Mouse (Mus musculus) macrophage (primary cell): ENCODE results near the gene Pacrg. TPM values are rescaled to one million over a fixed set of nuclear protein-coding genes. Genes with fewer than 3 reads are reported as not detected.

Experiments used
- H3K27ac ChIP-seq: fragments of 350-480 bp; formaldehyde crosslinking; 2 replicates; pipeline ENCODE4 v1.9.0; 2021
- H3K36me3 ChIP-seq: fragments of 350-480 bp; formaldehyde crosslinking; 2 replicates; pipeline ENCODE4 v1.9.0; 2021; ENCODE audit errors: inconsistent target
- H3K4me3 ChIP-seq: fragments of 350-480 bp; formaldehyde crosslinking; 2 replicates; pipeline ENCODE4 v1.9.0; 2021; ENCODE audit errors: inconsistent target
- H3K79me2 ChIP-seq: fragments of 350-480 bp; formaldehyde crosslinking; 2 replicates; pipeline ENCODE4 v1.9.0; 2021; ENCODE audit errors: inconsistent target
- WGBS: methylation state at CpG from one replicate; pipeline ENCODE4 v1.1.7; 2026; ENCODE audit warnings: inconsistent platforms; ENCODE audit not compliant: missing documents; 5-methylcytosine and 5-hydroxymethylcytosine counted together
- polyA plus RNA-seq: library from polyadenylated mRNA; stranded (reverse); fragments of 250-400 nt; gene quantifications from 3 replicates; pipeline ENCODE4 v1.2.4, GENCODE M21; 2018; ENCODE audit warnings: inconsistent platforms

Pacrg gene
- polyA plus RNA-seq, 1 experiment from 2014 or later = 2.6 TPM

DNA sequence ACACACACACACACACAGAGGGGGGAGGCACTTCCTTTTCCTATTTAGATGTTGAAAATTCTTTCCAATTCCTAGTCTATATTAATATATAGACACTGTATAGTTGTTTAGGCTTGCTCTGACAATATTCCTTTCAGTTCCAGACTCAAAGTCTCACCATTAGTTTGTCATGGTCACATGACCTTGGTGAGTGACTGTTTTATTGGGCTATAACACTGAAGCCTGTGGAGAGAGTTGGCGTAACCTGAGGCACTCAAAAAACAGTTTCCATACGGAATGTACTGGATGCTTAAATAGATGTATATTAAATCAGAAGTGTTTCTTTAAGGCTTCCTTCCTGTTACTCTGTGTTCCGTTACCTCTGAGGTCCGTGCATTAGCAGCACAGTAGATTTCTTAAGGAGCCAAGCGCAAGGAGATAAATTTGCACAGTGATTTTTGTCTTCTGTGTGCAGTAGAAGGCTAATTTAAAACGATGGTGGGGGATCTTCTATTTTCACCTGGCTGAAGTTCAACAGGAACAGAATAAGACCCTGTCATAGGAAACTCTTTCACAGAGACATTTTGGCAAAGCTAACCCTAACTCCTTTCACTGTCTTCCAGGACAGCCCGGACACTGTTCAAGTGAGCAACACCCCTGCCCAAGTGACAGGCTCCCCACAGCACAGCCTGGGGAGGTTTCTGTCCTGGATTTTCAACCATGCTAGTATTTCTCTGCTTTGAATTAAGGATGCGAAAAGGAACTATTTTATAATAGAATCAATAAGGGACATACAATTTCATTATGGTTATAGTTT, 349.5 kb downstream of the Pacrg start:
- Histone ChIP-seq H3K4me3 (no peak overlapping the region), H3K36me3 (no peaks in the 10 kb centered on the region), H3K79me2 (no peaks in the 10 kb centered on the region), H3K27ac (no peak overlapping the region)
- 72% methylated on average over 8 of the region's 8 CpGs for WGBS

DNA sequence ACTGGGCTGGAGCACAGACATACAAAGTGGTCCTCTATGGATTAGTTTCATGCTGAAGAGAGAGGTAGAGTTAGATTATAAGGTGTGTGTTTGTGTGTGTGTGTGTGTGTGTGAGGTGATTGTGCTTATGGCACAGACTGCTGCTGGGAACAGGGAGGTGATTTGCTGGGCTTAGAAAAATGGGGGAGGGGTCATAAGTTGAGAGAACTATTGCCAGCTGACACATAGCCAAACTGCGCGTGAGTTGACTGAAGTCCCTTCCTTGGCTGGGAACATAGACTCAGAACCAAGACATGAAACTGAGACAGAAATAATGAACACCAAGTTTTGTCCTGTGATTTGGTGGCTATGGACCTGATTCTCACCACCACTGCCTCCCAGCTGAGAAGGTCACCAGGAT, 351.2 kb downstream of the Pacrg start:
- no peak overlapping the region for H3K27ac ChIP-seq
- H3K4me3 ChIP-seq = no peak overlapping the region
- H3K79me2 ChIP-seq = no peaks in the 10 kb centered on the region
- no peaks in the 10 kb centered on the region for H3K36me3 ChIP-seq
- WGBS = 89% methylated on average over 2 of the region's 2 CpGs

DNA sequence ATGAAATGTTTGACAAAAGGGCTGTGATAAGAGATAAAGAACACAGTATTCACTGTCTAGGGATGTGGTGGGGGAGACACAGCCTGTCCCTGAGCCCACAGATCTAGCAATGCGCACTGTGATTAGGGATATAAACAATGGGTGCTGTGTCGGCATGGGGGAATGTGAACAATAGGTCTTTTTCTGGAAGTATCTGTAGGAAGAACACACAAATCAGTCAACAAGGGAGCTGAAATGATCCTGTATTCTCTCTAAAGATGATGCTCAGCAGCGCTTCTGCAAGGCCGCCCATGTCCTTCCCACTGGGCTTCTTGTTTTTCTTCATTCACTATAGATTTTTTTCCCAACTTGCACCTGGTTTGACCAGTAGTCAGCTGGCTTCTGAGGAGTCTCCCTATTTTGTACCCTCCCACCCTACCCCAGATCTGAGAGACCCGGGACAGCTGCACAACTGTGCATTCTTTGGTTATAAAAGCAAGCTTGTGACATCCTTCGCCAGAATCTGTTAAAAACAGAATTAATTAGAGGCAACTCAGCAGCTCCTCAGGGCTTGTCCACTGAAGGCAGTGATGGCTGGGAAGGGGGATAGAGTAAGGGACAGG, 356.1 kb downstream of the Pacrg start:
- Histone ChIP-seq H3K4me3 (no peak overlapping the region), H3K27ac (no peak overlapping the region), H3K36me3 (no peaks in the 10 kb centered on the region), H3K79me2 (no peaks in the 10 kb centered on the region)
- 97% methylated on average over 6 of the region's 6 CpGs for WGBS

DNA sequence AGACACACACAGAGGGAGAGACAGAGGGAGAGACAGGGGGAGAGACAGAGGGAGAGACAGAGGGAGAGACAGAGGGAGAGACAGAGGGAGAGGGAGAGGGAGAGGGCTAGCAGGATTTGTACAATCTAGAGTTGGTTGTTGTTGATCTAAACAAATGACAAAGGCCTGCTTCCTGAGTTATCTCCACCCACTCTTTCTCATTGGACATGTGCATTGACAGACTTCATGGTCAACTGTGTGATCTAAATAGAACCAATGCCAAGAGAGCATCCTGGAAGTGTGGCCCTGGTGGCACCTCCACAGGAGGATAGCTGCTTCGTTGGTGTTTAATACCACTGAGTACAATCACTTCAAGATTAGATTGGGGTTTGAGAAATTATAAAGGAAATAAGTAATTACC, 359.0 kb downstream of the Pacrg start:
- Histone ChIP-seq H3K27ac (no peak overlapping the region), H3K79me2 (no peaks in the 10 kb centered on the region), H3K36me3 (no peaks in the 10 kb centered on the region), H3K4me3 (no peak overlapping the region)
- WGBS = 100% methylated on average over 1 of the region's 1 CpGs

DNA sequence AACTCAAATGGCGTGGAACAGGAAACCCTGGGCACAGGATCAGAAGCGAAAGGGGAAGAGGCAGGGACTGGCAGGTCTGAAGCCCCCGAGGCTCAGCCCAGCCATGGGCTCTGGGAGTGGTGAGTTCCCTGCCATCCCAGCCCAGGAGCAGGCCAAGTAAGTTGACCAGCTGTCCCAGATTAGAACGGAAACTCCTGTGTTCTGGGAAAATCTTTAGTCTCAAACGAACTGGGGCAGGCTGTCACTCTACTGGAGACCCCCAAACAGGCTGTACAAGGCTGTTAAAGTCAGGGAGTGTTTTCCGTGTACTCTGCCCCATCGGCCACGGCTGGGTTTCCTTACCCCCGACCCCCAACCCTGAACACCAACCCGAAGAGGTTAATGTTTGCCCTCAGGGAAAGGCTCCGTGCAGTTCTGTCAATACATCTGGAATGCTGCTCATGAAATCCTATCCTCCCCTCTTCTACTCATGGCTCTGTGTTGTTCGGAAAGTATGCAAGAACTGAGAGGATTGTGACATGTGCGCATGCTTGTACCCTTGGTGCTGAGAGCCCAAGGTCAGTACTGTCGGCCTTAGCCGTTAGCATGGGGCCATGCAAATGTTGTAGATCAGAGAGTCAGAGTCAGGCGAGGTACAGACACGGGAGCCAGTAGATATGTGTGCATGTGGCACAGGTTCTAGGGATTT, 360.9 kb downstream of the Pacrg start:
- Histone ChIP-seq H3K36me3 (no peaks in the 10 kb centered on the region), H3K79me2 (no peaks in the 10 kb centered on the region), H3K4me3 (no peak overlapping the region), H3K27ac (no peak overlapping the region)
- 80% methylated on average over 17 of the region's 17 CpGs for WGBS

DNA sequence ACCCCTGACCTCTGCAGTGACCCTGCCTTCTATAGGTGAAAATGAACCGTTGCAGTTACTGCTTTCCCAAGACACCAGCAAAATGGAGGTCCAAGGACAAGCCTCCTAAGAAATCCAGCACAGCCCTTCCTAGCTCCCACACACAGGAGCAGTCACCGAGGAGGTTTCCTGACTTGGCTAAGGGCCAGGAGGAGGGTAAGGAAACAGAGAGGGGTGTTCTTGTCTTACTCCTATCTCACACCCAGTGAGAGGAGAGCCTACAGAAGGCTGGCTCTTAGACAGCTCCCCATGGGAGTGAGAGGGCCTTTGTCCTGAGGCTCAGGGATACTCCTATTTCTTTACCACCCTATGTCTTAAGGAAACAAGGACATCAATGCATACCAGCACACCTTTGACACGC, 361.7 kb downstream of the Pacrg start:
- H3K36me3 ChIP-seq = no peaks in the 10 kb centered on the region
- no peak overlapping the region for H3K27ac ChIP-seq
- H3K4me3 ChIP-seq = no peak overlapping the region
- WGBS = 66% methylated on average over 3 of the region's 3 CpGs
- H3K79me2 ChIP-seq = no peaks in the 10 kb centered on the region

DNA sequence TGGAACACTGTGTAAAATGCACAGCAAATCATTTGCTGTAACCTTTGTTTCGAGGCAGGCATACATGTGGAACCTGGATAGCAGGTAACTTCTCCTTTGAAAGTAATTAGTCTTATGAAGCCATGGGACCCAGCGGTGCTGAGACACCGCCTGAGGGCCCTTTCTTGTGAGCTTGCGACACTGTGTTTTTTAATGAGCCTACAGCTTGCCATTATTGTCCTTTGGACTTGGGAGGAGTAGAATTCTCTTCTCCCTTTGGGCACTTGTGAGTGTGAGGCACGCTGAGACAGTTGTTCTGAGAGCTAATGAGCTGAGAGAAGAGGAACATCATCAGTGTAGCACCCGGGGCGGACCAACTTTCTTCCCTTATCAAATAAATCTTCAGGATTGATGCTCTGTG, 363.3 kb downstream of the Pacrg start:
- WGBS = 90% methylated on average over 7 of the region's 7 CpGs
- no peaks in the 10 kb centered on the region for H3K79me2 ChIP-seq
- H3K27ac ChIP-seq = no peak overlapping the region
- no peaks in the 10 kb centered on the region for H3K36me3 ChIP-seq
- no peak overlapping the region for H3K4me3 ChIP-seq

DNA sequence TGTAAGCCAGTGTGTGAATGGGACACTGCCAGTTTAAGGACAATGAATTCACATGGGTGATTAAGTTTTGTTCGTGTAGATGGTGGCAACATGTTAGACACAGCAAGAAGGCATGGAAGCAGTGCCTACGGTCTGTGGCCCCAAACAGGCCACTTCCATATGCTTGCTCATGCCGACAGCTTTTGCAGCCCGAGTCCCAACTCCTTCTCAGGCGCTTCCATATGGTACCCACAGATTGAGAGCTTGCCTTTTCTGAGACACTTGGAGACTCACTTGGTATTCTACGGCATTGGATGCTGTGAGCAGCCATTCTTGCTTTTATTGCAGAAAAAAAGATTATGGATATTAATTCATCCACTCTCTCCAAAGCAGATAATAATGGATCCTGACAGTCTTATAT, 365.1 kb downstream of the Pacrg start:
- Histone ChIP-seq H3K4me3 (no peak overlapping the region), H3K36me3 (no peaks in the 10 kb centered on the region), H3K79me2 (no peaks in the 10 kb centered on the region), H3K27ac (no peak overlapping the region)
- 97% methylated on average over 6 of the region's 6 CpGs for WGBS

DNA sequence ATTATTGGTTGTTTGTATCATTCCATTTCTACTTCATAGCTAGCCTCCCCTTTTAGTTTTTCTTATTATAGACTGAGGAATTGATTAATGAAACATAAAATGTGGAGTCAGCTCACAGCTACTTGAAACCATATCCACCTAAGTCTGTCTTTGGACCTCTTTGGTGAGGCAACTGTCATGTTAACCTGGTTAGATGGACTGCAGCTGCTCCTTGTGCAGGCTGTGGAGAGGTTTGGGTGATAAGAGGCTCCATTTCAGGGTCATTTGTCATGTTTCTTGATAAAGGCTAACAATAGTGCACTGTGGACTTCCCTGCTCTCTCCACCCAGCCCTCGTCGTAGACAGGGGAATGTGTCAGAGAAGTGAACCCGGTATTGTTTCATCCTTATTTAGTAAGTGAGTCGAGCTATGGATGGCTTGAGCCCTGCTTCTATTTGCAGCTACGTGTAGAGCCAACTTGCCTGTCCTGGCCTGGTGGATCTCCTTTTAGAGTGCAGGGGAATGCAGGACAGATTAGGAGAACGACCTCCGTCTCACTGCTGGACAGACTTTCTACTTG, 366.2 kb downstream of the Pacrg start:
- Histone ChIP-seq H3K27ac (no peak overlapping the region), H3K36me3 (no peaks in the 10 kb centered on the region), H3K79me2 (no peaks in the 10 kb centered on the region), H3K4me3 (no peak overlapping the region)
- WGBS = 61% methylated on average over 5 of the region's 7 CpGs

DNA sequence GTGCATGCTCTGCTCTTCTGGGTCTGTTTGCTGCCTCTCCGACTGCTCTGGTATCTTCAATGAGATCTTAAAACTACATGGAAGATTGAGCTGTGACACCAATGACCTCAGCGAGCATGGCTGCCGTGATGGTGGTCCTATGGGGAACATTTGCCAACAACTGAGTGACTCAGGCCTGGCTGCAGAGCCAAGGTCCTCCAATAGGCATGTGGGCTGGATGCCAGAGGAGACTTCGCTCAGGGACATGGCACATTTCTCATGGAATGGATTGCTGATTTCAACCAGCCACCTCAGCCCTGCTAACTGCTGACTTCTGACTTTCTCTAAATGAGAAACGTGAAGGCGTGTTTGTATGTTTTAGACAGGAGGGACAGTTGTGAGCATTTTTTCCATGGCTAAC, 366.9 kb downstream of the Pacrg start:
- no peaks in the 10 kb centered on the region for H3K79me2 ChIP-seq
- 94% methylated on average over 6 of the region's 6 CpGs for WGBS
- H3K36me3 ChIP-seq = no peaks in the 10 kb centered on the region
- no peak overlapping the region for H3K4me3 ChIP-seq
- H3K27ac ChIP-seq = no peak overlapping the region

DNA sequence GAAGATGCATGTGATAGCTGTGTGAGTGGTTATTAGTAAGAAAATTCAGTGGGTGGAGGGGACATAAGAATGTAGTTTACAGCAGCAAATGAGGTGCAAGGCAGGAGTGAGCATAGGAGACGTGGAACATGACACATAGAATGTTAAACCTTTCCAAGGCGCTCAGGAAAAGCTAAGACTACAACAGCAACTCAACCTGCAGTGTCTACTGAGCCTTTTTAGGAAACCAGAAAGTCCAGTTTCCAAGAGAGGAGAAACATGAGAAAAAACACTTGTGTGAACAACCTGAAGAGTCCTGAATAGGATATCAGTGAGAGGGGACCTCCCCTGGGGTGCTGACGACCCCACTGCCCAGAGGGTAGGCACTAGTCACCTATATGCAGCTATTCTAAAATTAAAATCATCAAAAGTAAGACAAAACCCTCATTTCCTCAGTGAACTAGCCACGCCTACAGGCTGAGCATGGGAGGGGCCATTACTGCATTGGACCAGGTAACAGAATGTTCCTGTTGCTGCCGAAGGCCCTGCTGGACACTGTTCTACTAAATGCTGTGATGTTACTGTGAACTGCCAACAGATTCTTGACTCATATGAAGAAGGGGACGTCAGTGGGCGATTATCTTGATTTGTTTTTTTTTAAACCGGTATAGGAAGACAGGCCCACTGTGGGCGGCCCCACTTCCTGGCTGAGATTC, 370.1 kb downstream of the Pacrg start:
- Histone ChIP-seq H3K27ac (no peak overlapping the region), H3K79me2 (no peaks in the 10 kb centered on the region), H3K36me3 (no peaks in the 10 kb centered on the region), H3K4me3 (no peak overlapping the region)
- 93% methylated on average over 9 of the region's 9 CpGs for WGBS

DNA sequence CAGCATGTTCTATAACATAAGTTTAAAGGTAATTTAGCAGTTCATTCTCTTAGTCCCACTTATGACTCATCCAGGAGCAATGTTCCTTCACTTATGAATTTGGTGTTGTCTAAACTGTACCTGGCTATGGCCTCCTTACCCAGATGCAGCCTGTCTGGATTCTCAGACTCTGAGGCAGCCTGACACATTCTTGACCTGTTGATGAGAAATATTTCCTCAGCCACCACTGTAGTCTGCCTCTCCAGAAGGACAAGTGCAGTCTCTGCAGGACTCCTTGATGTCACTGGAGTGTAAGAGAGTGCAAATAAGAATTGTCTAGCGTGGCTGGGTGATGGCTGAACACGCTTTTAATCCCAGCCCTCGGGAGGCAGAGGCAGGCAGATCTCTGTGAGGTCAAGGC, 373.0 kb downstream of the Pacrg start:
- no peaks in the 10 kb centered on the region for H3K79me2 ChIP-seq
- 95% methylated on average over 3 of the region's 3 CpGs for WGBS
- H3K27ac ChIP-seq = no peak overlapping the region
- no peaks in the 10 kb centered on the region for H3K36me3 ChIP-seq
- H3K4me3 ChIP-seq = no peak overlapping the region

DNA sequence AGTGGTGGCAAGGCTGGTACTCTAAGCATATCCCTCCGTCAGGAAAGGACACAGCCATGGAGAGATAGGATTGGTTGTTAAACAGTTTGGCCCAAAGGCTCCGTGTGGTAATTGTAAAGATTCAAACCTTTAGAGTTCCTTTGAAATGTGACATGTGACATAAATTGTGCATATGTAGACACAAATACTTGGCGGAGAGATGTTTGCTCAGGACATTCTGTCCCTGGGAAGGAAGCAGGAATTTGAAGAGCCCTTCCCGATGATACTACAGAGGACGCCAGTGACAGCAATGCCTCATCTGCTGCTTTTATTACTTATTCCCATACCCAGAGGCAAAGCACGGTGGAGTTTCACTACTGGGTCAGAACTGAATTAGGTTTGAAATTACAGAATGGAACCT, 374.6 kb downstream of the Pacrg start:
- 93% methylated on average over 6 of the region's 6 CpGs for WGBS
- Histone ChIP-seq H3K4me3 (no peak overlapping the region), H3K36me3 (no peaks in the 10 kb centered on the region), H3K27ac (no peak overlapping the region), H3K79me2 (no peaks in the 10 kb centered on the region)

DNA sequence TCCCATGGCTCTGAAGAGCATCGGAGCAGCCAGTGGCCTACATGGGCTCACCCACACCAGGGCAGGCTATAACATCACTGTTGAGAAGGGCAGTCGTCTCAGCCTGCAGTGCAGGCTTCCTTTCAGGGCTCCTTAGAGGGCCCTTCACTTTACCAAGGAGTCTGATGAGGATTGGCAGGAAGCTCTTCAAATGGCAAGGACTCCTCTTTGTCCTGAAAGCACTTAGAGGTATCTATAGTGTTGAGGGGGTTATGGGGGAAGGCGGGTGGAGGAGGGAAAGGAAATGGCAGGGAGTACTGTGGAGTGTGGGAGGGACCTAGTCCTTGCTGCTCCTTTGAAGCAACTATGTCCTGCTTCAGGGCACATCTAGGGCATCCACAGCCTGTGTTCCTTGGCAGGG, 375.4 kb downstream of the Pacrg start:
- H3K27ac ChIP-seq = no peak overlapping the region
- H3K36me3 ChIP-seq = no peaks in the 10 kb centered on the region
- H3K79me2 ChIP-seq = no peaks in the 10 kb centered on the region
- WGBS = 92% methylated on average over 3 of the region's 3 CpGs
- H3K4me3 ChIP-seq = no peak overlapping the region
